Mouse (Mus musculus) hindbrain, embryonic 10.5 days (tissue): ENCODE data around the gene Apeh. TPM values are rescaled to one million over a fixed set of nuclear protein-coding genes. Genes with fewer than 3 reads are reported as not detected.

Source experiments
- DNase-seq: peaks from one replicate; pipeline ENCODE4 v3.0.0-alpha.2; 2017; ENCODE audit warnings: low spot score
- H3K27ac ChIP-seq: fragments of 300-500 bp; sonication (generic); 2 replicates; pipeline ENCODE4 v1.5.1; 2016; ENCODE audit warnings: mild to moderate bottlenecking, moderate library complexity
- H3K27me3 ChIP-seq: fragments of 300-500 bp; sonication (generic); 2 replicates; pipeline ENCODE4 v1.6.1; 2016; ENCODE audit warnings: mild to moderate bottlenecking; ENCODE audit not compliant: poor library complexity, insufficient read depth, severe bottlenecking
- H3K36me3 ChIP-seq: fragments of 300-500 bp; sonication (generic); 2 replicates; pipeline ENCODE4 v1.6.1; 2016; ENCODE audit warnings: mild to moderate bottlenecking, moderate library complexity
- H3K4me1 ChIP-seq: fragments of 300-500 bp; sonication (generic); replicated peaks from 2 replicates; pipeline ENCODE4 v1.6.1; 2016; ENCODE audit warnings: mild to moderate bottlenecking
- H3K4me3 ChIP-seq: fragments of 300-500 bp; sonication (generic); 2 replicates; pipeline ENCODE4 v1.5.1; 2016; ENCODE audit warnings: mild to moderate bottlenecking, moderate library complexity
- H3K9me3 ChIP-seq: fragments of 300-500 bp; sonication (generic); 2 replicates; pipeline ENCODE4 v1.6.1; 2016; ENCODE audit warnings: mild to moderate bottlenecking, moderate library complexity
- WGBS: fragments of 180-500 bp; shearing (Covaris S2); methylation state at CpG from one replicate; pipeline ENCODE4 v1.1.7; 2016; 5-methylcytosine and 5-hydroxymethylcytosine counted together
- polyA plus RNA-seq: library from polyadenylated mRNA; unstranded; fragments of >200 nt; fragmentation: Nextera tagmentation; extraction: Ambion mirVana; gene quantifications from 2 replicates; pipeline ENCODE4 v1.2.1, GENCODE M21; 2016

Gene Apeh
- polyA plus RNA-seq, 1 experiment from 2014 or later, result 83.8 TPM

DNA sequence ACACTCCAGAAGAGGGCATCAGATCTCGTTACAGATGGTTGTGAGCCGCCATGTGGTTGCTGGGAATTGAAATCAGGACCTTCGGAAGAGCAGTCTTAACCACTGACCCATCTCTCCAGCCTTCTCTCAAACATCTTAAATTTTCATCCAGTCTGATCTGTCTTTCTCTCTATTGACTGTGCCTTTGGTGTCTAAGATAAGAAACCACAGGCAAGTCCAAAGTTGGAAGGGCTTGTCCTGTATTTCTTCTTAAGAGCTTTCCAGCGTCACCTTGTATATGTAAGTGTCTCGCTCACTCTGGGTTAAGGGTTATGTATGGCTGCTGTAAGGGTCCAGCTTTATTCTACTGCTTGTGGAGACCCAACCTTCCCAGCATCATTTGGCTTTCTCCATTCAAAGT, 37.1 kb upstream of the Apeh start:
- no peak for DNase-seq
- Histone ChIP-seq H3K27ac (no peak overlapping the region), H3K4me1 (peaks cover 2% of the 10 kb centered on the region; the same call in 1 of the 2 replicates), H3K27me3 (no peaks in the 10 kb centered on the region), H3K36me3 (0 out of 2 replicates have a peak, but pooled peaks cover under 1% of the 10 kb centered on the region), H3K4me3 (no peak overlapping the region), H3K9me3 (no peaks in the 10 kb centered on the region)
- 86% methylated on average over 5 of the region's 5 CpGs for WGBS

DNA sequence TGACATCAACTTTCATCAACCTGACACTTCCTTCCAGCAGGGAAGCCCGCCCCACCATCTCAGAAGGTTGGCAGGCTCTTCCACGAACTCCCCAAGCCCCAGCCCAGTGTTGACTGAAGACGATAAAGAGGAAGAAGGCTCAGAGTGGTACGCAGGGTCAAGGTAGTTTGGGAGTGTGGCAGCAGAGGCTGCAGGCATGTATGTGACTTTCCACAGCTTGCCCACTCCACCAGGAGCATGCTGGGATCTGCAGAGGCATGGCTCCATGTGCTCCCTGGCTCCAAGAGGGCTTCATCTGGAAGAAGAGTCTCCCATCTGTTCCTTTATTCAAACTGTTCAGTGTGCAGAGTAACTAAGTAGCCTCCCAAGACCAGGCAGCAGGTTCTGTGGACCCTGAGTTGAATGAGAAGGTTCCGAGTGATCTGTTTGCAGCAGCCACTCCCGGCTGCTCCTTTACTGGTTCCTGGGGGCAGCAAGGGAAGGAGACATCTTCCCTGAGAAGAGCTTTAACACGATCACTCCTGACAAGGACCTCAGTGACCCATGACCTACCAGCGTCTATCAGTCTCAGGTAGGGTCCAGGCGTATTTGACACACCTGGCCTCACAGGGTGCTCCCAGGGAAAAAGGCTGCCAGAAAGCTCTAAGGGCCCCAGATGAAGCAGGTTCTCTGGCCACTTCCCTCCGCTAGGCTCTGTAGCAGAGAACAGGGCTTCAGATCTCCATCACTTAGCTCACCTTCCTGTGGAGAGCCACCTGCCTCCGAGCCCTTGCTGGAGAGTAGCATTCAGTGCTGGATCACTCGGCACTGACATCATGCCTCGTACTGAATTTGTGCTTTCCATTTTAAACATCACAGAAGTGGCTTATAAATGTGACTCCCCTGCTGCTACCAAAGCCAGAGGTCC, 34.9 kb upstream of the Apeh start:
- no peak for DNase-seq
- H3K27ac ChIP-seq, result no peak overlapping the region
- WGBS, result 85% methylated on average over 13 of the region's 13 CpGs

DNA sequence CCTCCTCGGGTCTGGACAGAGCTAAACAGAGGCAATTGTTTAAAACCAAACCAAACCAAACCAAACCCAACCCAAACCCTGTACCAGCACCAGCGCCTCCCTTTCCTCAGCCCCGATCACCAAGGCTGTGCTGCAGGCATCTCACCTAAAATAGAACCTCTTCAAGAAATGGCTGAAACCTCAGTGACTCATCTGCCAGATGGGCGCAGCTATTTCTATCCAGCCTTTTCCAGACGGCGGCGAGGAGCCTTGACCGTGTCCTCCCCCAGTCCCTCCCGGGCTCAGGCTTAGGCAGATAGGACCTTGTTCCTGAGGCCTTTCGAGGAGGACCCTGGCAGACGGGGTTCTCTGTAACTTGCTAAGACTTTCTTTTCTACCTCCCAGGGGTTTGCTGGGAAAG, 33.8 kb upstream of the Apeh start:
- Histone ChIP-seq H3K4me3 (no peak overlapping the region), H3K27me3 (no peaks in the 10 kb centered on the region), H3K36me3 (peaks cover 12% of the 10 kb centered on the region), H3K27ac (no peak overlapping the region), H3K4me1 (peaks cover 10% of the 10 kb centered on the region; the same call in 1 of the 2 replicates), H3K9me3 (no peaks in the 10 kb centered on the region)
- WGBS, result 88% methylated on average over 11 of the region's 11 CpGs
- DNase-seq, result no peak

More for the DNA sequence above, 34.9 kb upstream of the Apeh start:
- Histone ChIP-seq H3K4me3 (no peak overlapping the region), H3K4me1 (peaks cover 6% of the 10 kb centered on the region; the same call in 1 of the 2 replicates), H3K27me3 (no peaks in the 10 kb centered on the region), H3K9me3 (no peaks in the 10 kb centered on the region), H3K36me3 (peaks cover 12% of the 10 kb centered on the region)

DNA sequence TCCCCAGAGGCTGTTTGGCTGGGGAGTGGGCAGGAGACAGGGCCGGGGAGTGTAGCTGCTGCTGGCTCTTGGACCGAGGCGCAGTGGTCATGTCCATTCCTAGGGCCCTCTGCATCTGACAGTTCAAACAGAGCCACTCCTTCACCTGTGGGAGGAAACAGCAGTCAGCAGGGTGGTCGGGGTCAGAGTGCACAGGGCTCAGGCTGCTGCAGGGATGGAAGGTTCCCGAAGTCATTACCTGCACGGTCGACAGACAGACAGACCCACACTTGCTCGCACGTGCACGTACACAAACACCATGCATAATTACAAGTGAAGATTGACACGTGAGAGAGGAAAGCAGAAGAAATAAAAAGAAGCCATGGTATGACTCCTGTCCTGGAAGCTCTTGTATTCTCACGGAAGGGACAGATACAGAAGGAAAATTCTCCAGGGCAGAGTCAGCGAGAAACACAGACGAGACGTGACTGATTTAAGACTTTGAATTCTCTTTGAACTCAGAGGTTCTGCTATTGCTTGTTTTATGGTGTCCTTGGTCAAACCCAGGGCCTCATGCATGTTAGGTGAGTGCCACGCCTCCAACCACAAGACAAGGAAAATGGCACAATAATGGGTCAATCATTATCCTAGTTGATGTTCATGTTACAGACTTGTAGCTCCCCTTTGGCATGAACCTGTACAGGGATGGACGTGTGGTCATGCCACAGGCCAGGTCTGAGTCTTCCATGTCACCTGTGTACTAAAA, 32.2 kb upstream of the Apeh start:
- H3K4me3 ChIP-seq, result no peak overlapping the region
- DNase-seq, result no peak
- peak overlapping the region; percentile 51 for H3K27ac ChIP-seq
- no peaks in the 10 kb centered on the region for H3K9me3 ChIP-seq
- H3K36me3 ChIP-seq, result peaks cover 16% of the 10 kb centered on the region
- 87% methylated on average over 17 of the region's 17 CpGs for WGBS
- H3K27me3 ChIP-seq, result no peaks in the 10 kb centered on the region
- H3K4me1 ChIP-seq, result 0 out of 2 replicates have a peak, but pooled peaks cover 11% of the 10 kb centered on the region

DNA sequence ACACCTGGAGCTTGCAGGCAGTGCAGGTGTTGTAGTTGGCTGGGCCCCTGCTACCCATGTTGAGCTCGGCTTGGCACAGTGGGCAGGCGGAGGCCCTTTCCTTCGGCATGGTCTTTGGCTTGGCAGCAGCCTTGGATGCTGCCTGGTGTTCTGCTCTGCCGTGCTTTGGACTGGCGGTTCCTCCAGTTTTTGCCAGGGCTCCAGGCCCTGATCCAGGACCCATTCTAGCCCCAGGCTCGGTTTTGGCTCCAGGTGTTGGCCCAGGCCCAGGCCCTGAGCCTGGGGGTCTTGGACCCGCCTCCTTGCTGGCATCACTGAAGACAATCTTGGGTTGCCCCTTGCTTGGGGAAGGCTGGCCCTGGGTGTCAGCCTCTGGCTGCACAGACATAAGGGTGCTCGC, 31.3 kb upstream of the Apeh start:
- DNase-seq, result no peak
- H3K4me1 ChIP-seq, result 0 out of 2 replicates have a peak, but pooled peaks cover 11% of the 10 kb centered on the region
- H3K9me3 ChIP-seq, result no peaks in the 10 kb centered on the region
- no peaks in the 10 kb centered on the region for H3K27me3 ChIP-seq
- H3K36me3 ChIP-seq, result peaks cover 16% of the 10 kb centered on the region
- H3K27ac ChIP-seq, result peak overlapping the region; percentile 51; the same call in 1 of the 2 replicates
- 88% methylated on average over 8 of the region's 8 CpGs for WGBS
- no peak overlapping the region for H3K4me3 ChIP-seq

DNA sequence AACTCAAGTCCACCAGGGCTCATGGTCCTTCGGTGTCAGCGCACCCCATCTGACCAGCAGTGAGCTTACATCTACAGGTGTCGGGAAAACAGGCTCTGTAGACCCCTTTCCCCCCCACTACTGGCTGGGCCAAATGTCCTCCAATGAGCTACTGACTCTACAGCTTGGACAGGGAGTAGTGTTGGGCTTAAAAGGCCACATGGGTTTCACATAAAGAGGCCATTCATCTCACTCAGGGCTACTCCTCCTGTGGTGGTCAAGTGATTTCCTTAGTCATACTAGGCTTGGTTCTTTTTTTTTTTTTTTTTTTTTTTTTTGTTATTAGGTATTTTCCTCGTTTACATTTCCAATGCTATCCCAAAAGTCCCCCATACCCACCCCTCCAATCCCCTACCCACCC, 29.5 kb upstream of the Apeh start:
- 79% methylated on average over 4 of the region's 4 CpGs for WGBS
- H3K36me3 ChIP-seq, result peaks cover 16% of the 10 kb centered on the region
- H3K27me3 ChIP-seq, result no peaks in the 10 kb centered on the region
- no peak for DNase-seq
- no peak overlapping the region for H3K27ac ChIP-seq
- H3K9me3 ChIP-seq, result no peaks in the 10 kb centered on the region
- H3K4me1 ChIP-seq, result peaks cover 21% of the 10 kb centered on the region
- H3K4me3 ChIP-seq, result no peak overlapping the region

DNA sequence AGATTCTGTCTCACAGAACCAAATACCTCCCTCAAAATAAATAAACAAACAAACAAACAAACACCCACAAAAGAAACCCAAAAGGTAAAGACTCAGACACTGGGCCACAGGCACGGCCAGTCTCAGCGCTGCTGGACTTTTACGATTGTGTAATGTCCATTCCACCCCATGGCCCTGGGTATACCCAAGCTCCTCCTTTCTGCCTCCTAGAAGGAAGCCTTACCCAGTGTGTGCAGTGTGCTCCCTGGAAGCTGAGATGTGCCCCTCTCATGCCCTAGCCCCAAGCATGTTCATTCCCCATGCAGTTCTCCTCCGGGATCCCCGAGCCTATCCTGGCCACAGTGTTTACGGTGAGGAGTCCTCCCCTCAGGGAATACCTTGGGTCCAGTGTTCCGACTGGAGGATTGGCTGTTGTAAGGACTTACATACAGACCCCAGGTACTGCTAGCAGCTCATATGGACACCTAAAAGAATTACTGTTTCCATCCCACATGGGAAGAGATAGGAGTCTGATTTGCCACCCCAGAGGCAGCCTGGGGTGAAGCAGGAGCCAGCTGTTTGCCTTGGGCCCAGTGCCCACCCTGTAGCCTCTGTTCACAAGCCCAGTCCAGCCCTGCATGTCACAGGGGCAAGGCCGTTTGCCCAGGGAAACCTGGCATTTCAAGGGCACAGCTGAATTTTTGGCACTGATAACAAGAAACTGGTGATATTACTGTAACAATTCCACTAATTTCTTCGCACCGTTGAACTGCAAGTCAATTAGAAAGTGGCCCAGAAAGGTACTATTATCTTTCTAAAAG, 27.0 kb upstream of the Apeh start:
- 91% methylated on average over 10 of the region's 10 CpGs for WGBS
- peaks cover 9% of the 10 kb centered on the region for H3K27me3 ChIP-seq

DNA sequence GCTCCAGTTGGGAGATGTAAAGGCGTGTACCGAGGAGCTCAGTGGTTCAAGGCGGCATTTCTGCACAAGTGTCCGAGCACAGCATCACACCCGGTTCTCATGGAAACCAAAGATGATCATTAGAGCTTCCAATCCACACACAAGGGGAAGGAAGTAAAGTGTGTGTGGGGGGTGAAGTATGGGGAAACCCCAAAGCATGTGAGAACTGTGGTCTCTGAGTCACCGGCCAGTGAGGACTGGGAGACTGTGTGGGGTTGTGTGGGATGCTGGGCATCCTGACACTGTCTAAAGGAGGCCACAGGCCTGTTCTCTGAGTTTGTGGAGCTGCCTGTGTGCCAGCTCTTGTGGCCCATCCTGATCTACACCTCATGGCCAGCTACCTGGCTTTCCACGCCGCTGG, 26.3 kb upstream of the Apeh start:
- no peak for DNase-seq
- H3K9me3 ChIP-seq, result no peaks in the 10 kb centered on the region
- H3K27ac ChIP-seq, result no peak overlapping the region
- 94% methylated on average over 8 of the region's 8 CpGs for WGBS
- H3K27me3 ChIP-seq, result peaks cover 16% of the 10 kb centered on the region
- H3K4me1 ChIP-seq, result peaks cover 28% of the 10 kb centered on the region
- no peak overlapping the region for H3K4me3 ChIP-seq
- H3K36me3 ChIP-seq, result peaks cover 24% of the 10 kb centered on the region

More for the DNA sequence above, 27.0 kb upstream of the Apeh start:
- no peak for DNase-seq
- no peaks in the 10 kb centered on the region for H3K9me3 ChIP-seq
- H3K36me3 ChIP-seq, result peaks cover 24% of the 10 kb centered on the region
- no peak overlapping the region for H3K27ac ChIP-seq
- H3K4me1 ChIP-seq, result peaks cover 28% of the 10 kb centered on the region
- no peak overlapping the region for H3K4me3 ChIP-seq

DNA sequence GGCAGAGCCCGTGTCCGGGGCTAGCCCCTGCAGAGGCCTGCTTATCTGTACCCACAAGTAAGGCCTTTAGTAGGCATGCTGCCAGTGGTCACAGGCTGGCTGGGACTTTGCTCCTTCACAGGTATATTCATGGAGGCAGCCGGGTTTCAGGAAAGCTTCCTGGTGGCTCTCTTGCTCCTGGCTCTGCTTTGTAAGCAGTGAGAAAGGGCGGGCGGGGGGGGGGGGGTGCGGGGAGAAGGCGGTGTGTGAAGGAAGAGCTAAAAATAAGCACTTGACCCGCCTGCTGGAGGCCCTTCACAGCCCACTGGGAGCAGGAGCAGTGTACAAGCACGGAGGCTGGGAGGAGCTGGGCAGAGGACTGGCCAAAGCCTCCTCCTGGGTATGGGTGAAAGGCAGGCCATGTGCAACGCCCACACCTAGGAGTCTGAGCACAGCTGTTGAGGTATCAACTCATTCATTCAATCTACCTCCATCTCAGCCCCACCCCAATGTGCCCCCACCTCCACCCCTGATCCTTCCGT, 25.5 kb upstream of the Apeh start:
- WGBS, result 56% methylated on average over 11 of the region's 11 CpGs
- Histone ChIP-seq H3K27me3 (peaks cover 23% of the 10 kb centered on the region), H3K27ac (no peak overlapping the region), H3K4me1 (peaks cover 33% of the 10 kb centered on the region), H3K9me3 (no peaks in the 10 kb centered on the region), H3K4me3 (no peak overlapping the region), H3K36me3 (peaks cover 27% of the 10 kb centered on the region)
- DNase-seq, result no peak

DNA sequence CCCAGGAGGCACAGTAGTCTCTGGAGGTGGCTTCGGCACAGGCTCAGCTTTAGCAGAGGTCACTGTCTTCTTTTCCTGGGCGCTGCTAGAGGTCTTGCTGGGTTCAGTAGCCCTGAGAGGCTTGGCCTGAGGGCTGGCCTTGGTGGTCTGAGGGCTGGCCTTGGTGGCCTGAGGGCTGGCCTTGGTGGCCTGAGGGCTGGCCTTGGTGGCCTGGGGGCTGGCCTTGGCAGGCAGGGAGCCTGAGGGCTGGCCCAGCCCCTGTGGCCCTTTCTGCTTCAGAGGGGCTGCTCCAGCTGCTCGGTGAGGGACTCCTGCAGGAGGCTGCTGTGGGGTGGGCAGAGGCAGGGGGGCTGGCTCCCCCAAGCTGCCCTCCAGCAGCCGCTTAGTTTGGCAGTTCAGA, 22.7 kb upstream of the Apeh start:
- 56% methylated on average over 4 of the region's 4 CpGs for WGBS
- Histone ChIP-seq H3K9me3 (no peaks in the 10 kb centered on the region), H3K36me3 (peaks cover 52% of the 10 kb centered on the region), H3K27ac (peak overlapping the region; percentile 24; the same call in 1 of the 2 replicates), H3K4me1 (peaks cover 24% of the 10 kb centered on the region), H3K27me3 (peaks cover 51% of the 10 kb centered on the region), H3K4me3 (no peak overlapping the region)
- DNase-seq, result no peak

DNA sequence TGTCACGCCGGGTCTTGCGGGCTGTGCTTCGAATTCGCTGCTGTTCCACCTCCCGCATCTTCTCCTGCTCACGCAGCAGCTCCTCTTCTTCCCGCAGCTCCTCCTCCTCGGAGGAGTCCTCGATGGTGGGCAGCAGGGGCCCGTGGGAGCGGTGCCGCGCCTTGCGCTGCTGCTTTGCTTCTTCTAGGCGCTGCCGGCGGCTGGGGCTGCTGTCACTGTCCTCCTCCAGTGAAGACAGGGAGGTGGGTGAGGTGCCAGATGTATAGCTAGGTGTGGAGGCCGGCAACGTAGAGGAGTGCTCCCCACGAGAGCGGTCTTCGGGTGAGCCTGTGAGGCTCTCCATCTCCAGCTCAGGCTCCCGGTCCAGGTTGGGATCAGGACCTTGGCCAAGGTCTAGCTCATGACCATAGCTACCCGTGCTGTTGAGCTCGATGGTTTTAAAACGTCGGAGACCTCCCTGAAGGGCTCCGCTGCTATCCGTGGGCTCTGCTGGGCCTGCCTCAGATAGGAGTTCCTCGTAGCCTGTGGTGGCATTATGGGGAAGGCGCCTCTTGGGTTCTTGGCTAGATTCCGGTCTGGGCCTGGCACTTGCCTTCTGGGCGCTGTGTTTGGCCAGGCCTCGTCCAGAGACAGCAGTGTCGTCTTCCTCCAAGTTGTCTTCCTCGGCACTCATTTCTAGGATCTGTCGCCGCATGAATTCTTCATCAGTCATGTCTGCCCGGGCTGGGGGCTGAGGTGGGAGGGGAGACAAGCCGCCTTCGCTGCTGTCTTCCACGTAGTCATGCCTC, 21.1 kb upstream of the Apeh start:
- H3K4me3 ChIP-seq, result no peak overlapping the region
- H3K36me3 ChIP-seq, result peaks cover 68% of the 10 kb centered on the region
- peaks cover 39% of the 10 kb centered on the region for H3K4me1 ChIP-seq
- H3K27me3 ChIP-seq, result peaks cover 68% of the 10 kb centered on the region
- H3K9me3 ChIP-seq, result no peaks in the 10 kb centered on the region
- 70% methylated on average over 43 of the region's 43 CpGs for WGBS
- DNase-seq, result no peak
- no peak overlapping the region for H3K27ac ChIP-seq
